Mouse (Mus musculus): ENCODE results near the gene Sirt1. TPM values are rescaled to one million over a fixed set of nuclear protein-coding genes. Genes with fewer than 3 reads are reported as not detected.

Gene Sirt1
- polyA plus RNA-seq, 1 experiment from 2014 or later = 2.3 TPM

DNA sequence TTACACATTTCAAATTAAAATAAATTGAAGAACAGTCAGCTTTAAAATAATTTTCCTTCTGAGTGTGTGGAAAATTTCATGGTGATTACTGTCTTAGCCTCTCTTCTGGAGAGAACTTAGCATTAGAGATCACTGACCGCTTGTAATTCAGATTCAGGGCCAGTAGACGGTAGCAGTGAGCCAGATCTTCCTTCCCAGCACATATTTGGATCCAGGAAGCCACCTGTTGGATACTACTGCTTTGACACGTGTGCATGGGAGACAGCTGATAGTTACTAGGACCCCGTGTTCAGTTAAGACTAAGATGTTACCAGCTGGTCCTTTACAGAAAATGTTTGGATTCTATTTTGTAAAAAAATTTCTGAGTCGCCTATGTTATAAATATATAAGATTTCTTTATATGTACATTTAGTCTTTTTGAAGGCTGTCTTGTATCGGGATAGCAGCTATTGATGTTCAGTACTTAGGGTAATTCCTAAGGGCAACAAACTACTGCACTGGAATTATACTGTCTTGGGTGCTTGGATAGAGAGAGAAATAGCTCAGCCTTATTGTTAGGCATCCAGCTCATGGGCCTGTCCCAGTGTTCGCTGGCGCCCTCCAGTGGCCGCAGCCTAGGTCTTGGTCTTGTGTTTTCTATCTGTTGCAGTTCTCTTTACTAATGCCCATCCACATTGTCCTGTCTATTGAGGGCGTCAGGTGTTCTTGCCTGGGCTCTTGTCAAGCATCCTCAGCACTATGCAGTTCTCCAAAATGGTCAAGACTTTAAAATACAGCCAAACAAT, 72.7 kb downstream of the Sirt1 start:
- 39% methylated on average over 10 of the region's 10 CpGs for WGBS
- no peak overlapping the region for H3K4me3 ChIP-seq
- peak; percentile 58; the same call in 1 of the 2 replicates for ATAC-seq (ENCODE audit: extremely low read depth, insufficient number of reproducible peaks, low FRiP score, low TSS enrichment)
- H3K36me3 ChIP-seq = peaks cover 86% of the 10 kb centered on the region
- no peak overlapping the region for H3K9ac ChIP-seq
- H3K4me1 ChIP-seq = no peaks in the 10 kb centered on the region
- no peak overlapping the region for H3K4me2 ChIP-seq
- H3K27ac ChIP-seq (replicated peaks) = no peak overlapping the region
- H3K27me3 ChIP-seq (replicated peaks) = no peaks in the 10 kb centered on the region
- no peaks in the 10 kb centered on the region for H3K9me3 ChIP-seq

DNA sequence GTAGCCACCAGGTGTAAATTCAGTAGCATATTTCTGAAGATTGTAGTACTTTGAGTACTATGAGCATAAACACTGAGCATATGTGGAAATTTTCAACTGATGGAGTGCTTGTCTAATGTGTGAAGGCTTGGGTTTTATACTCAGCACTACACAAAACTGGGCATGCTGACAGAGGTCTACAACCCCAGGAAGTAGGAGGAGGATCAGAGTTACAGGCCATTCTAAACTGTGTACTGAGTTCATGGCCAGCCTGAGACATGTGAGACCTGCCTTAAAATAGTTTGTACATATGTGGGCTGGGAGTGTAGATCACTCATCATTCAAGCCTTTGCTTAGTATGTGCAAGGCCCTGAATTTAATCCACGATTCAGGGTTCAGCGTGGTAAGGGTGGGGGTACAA, 79.1 kb downstream of the Sirt1 start:
- Histone ChIP-seq H3K36me3 (peaks cover 86% of the 10 kb centered on the region), H3K9ac (no peak overlapping the region), H3K27me3 (replicated peaks) (no peaks in the 10 kb centered on the region), H3K4me3 (no peak overlapping the region), H3K4me2 (no peak overlapping the region), H3K27ac (replicated peaks) (no peak overlapping the region), H3K4me1 (no peaks in the 10 kb centered on the region), H3K9me3 (no peaks in the 10 kb centered on the region)
- WGBS = 91% methylated on average over 2 of the region's 2 CpGs
- no peak for ATAC-seq (ENCODE audit: extremely low read depth, insufficient number of reproducible peaks, low FRiP score, low TSS enrichment)

DNA sequence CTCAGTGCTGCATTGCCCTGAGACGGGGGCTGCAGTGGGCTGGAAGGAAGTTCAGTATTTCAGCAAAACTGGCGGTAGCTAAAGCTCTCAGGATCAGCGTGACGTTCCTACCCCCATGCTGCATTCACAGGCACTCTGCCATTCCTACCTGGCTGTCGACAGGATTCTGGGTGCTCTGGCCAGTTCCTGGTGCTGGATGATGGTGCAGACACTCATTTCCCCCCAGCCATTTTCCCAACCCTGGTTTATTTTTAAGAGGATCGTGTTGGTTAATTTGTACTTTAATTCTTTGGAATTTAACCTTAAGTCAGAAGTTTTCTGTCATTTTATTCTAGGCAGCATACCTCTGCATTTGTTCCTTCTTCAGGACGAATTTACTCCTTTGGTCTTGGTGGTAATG, 98.7 kb downstream of the Sirt1 start:
- Histone ChIP-seq H3K9ac (no peak overlapping the region), H3K4me3 (no peak overlapping the region), H3K4me1 (no peaks in the 10 kb centered on the region), H3K27me3 (replicated peaks) (no peaks in the 10 kb centered on the region), H3K4me2 (no peak overlapping the region), H3K36me3 (peaks cover 78% of the 10 kb centered on the region), H3K9me3 (no peaks in the 10 kb centered on the region), H3K27ac (replicated peaks) (no peak overlapping the region)
- ATAC-seq (ENCODE audit: extremely low read depth, insufficient number of reproducible peaks, low FRiP score, low TSS enrichment) = no peak
- 79% methylated on average over 7 of the region's 7 CpGs for WGBS

DNA sequence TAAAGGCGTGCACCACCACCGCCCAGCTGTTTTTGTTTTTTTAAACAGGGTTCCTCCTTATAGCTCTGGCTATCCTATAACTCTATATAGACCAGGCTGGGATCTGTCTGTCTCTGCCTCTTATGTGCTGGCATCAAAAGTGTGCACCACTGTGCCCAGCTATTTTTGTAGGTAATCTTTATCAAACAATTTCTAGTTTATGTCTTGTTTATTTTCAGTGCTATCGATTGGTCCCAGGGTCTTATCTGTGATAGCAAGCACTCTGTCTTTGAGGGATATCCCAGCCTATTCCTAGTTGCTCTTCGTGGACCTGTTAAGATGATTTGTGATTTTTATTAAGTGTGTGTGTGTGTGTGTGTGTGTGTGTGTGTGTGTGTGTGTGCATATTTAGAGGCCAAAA, 99.1 kb downstream of the Sirt1 start:
- ATAC-seq (ENCODE audit: extremely low read depth, insufficient number of reproducible peaks, low FRiP score, low TSS enrichment) = no peak
- WGBS = 76% methylated on average over 4 of the region's 4 CpGs
- Histone ChIP-seq H3K9me3 (no peaks in the 10 kb centered on the region), H3K4me2 (no peak overlapping the region), H3K27me3 (replicated peaks) (no peaks in the 10 kb centered on the region), H3K4me1 (no peaks in the 10 kb centered on the region), H3K27ac (replicated peaks) (no peak overlapping the region), H3K4me3 (no peak overlapping the region), H3K9ac (no peak overlapping the region), H3K36me3 (peaks cover 78% of the 10 kb centered on the region)

DNA sequence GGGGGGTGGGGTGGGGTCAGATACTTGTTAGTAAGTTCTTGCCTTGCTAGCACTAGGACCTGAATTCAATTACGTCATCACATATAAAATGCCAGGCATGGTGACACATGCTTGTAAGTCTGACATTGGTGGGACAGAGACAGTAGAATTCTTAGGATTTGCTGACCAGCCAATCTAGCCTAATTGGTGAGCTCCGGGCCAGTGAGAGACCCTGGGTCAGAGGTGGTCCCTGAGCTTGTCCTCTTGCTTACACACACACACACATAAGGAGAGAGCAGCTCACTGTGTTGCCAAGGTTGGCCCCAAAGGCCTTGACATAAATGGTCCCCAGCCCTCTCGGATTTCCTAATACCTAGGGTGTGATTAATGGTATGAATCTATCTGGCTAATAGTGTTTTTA, 101.7 kb downstream of the Sirt1 start:
- Histone ChIP-seq H3K27ac (replicated peaks) (no peak overlapping the region), H3K27me3 (replicated peaks) (no peaks in the 10 kb centered on the region), H3K9ac (no peak overlapping the region), H3K4me1 (no peaks in the 10 kb centered on the region), H3K4me2 (no peak overlapping the region), H3K36me3 (peaks cover 75% of the 10 kb centered on the region), H3K9me3 (no peaks in the 10 kb centered on the region), H3K4me3 (no peak overlapping the region)
- ATAC-seq (ENCODE audit: extremely low read depth, insufficient number of reproducible peaks, low FRiP score, low TSS enrichment) = no peak
- WGBS = 91% methylated on average over 3 of the region's 3 CpGs

DNA sequence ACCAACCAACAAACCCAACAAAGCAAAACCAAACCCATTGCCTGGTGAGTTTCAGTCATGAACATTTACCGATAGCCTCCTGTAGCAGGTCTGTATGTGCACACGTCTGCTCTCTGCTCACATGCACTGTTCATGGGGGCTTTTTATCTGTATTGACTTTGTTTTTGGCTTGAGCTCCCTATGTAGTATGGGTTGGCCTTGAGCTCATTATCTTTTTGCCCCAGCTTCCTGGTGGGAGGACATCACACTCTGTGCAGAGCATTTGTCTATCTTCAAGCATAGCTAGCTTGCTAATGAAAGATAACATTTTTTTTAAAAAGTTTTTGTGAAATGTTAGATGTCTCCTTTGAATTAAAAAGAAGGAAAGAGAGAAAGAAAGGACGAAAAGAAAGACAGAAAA, 104.5 kb downstream of the Sirt1 start:
- WGBS = 76% methylated on average over 3 of the region's 3 CpGs
- peaks cover 76% of the 10 kb centered on the region for H3K36me3 ChIP-seq
- H3K4me3 ChIP-seq = no peak overlapping the region
- no peaks in the 10 kb centered on the region for H3K9me3 ChIP-seq
- no peaks in the 10 kb centered on the region for H3K4me1 ChIP-seq
- H3K27me3 ChIP-seq (replicated peaks) = no peaks in the 10 kb centered on the region
- H3K27ac ChIP-seq (replicated peaks) = no peak overlapping the region
- H3K4me2 ChIP-seq = peak overlapping the region; percentile 22; the same call in 1 of the 2 replicates
- H3K9ac ChIP-seq = no peak overlapping the region
- no peak for ATAC-seq (ENCODE audit: extremely low read depth, insufficient number of reproducible peaks, low FRiP score, low TSS enrichment)

DNA sequence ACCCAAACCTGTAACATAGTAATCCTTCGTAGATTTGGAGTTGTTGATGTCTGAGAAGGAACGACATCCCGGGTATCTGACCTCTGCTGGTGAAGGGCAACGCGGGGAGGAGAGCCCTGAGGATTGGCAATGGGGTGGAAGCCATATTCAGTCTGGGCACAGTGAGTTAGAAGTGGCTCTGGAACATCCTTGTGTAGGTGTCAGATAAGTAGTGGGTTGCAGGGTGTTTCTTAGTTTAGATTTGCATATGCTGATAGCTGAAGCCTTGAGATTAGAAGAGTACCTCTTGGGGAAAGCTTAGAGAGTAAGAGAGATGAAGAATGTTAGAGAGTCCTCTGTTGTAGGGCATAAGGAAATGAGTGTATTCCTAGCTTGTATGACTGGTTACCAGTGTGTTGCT, 108.6 kb downstream of the Sirt1 start:
- Histone ChIP-seq H3K4me3 (no peak overlapping the region), H3K4me2 (no peak overlapping the region), H3K9me3 (no peaks in the 10 kb centered on the region), H3K36me3 (peaks cover 71% of the 10 kb centered on the region), H3K9ac (no peak overlapping the region), H3K27me3 (replicated peaks) (no peaks in the 10 kb centered on the region), H3K27ac (replicated peaks) (no peak overlapping the region), H3K4me1 (no peaks in the 10 kb centered on the region)
- ATAC-seq (ENCODE audit: extremely low read depth, insufficient number of reproducible peaks, low FRiP score, low TSS enrichment) = no peak
- 85% methylated on average over 5 of the region's 5 CpGs for WGBS

DNA sequence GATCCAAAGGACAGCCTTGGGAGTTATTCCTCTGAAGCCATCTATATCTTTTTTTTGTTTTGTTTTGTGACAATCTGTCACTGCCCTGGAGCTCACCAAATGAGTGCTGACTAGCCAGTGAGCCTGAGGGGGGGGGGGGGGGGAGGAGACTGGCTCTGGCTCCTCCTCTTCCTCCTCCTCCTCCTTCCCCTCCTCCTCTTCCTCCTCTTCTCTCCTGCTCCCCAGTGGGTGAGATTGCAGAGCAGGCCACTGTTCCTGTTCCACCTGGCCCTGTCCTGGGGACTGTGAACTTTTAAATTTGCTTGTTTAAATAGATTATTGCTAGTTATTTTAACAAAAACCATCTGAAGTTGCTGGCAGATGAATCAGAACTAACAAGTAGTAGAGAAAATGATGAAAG, 109.1 kb downstream of the Sirt1 start:
- Histone ChIP-seq H3K27ac (replicated peaks) (no peak overlapping the region), H3K9ac (no peak overlapping the region), H3K36me3 (peaks cover 71% of the 10 kb centered on the region), H3K4me1 (no peaks in the 10 kb centered on the region), H3K4me3 (no peak overlapping the region), H3K9me3 (no peaks in the 10 kb centered on the region), H3K4me2 (no peak overlapping the region), H3K27me3 (replicated peaks) (no peaks in the 10 kb centered on the region)
- no peak for ATAC-seq (ENCODE audit: extremely low read depth, insufficient number of reproducible peaks, low FRiP score, low TSS enrichment)

Other genes with a start within 250 kb of the Sirt1 start
- gene Mypn, start 177.8 kb downstream of the Sirt1 start, polyA plus RNA-seq (2015; fragmentation: Nextera tagmentation; extraction: Ambion mirVana) = 4.7 and 5.3 TPM in 2 replicates
- gene Herc4, start 137.9 kb downstream of the Sirt1 start, polyA plus RNA-seq (2015; fragmentation: Nextera tagmentation; extraction: Ambion mirVana) = 25.7 and 27.1 TPM in 2 replicates
- 8.5 and 10.1 TPM in 2 replicates for gene Dnajc12, start 739 bp upstream of the Sirt1 start, polyA plus RNA-seq (2015; fragmentation: Nextera tagmentation; extraction: Ambion mirVana)
- gene Gm7075, start 40.1 kb upstream of the Sirt1 start, polyA plus RNA-seq (2015; fragmentation: Nextera tagmentation; extraction: Ambion mirVana) = not detected in 2 replicates
- 18.5 and 21.8 TPM in 2 replicates for gene Ctnna3, start 48.4 kb upstream of the Sirt1 start, polyA plus RNA-seq (2015; fragmentation: Nextera tagmentation; extraction: Ambion mirVana)

Measured in heart, embryonic 13.5 days (tissue).